Mouse (Mus musculus): Measurements from ENCODE around the gene Ccdc102a.

DNA sequence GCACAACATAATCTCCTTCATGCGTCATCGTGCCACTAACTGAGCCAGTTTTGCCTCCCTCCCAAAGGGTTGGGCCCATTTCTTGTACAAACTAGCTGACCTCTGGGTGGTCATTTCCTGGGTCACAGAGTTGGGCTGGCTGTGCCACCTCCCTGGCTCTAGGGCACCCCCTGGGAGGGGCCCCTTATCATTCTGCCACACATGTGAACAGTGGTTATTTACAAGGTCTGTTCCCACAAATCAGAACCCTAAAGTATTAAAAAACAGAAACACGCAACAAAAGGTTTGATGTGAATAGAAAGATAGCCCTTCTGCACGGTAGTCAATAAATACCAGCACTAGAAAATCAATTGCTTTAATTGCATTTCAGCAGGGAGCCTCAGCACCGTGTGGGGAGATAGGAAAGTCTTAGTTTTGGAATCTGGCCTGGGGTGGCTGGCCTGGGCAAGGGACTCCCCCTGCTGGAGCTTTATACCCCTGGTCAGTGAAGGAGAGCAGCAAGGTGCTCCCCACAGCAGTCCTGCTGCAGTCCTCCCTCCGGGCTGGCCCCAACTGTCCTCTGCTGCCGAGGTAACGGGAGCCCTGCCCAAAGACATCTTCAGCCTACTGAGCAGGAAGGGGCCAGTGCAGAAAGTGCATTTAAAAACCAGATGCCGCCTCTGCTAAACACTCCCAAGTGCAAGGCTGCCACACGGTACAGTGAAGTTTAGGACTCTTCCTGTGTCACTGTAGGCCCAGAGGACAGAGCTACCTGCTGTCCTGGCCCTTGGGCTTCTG, 53.8 kb downstream of the Ccdc102a start:
- TF ChIP-seq POLR2A (IDR thresholded peaks at IDR 0.05; ENCODE audit: insufficient read depth, low read length): no peak
- no peak for TF ChIP-seq CTCF (IDR thresholded peaks at IDR 0.05; ENCODE audit: low read depth, low read length)
- TF ChIP-seq EP300 (IDR thresholded peaks at IDR 0.05; ENCODE audit: insufficient read depth, low read depth, low read length): no peak

Data from ES-Bruce4 (cell line).